Mouse (Mus musculus) left cerebral cortex, postnatal 10 days (tissue): Measurements from ENCODE around the gene Fcamr. TPM values are rescaled to one million over a fixed set of nuclear protein-coding genes. Genes with fewer than 3 reads are reported as not detected.
A peak's percentile ranks its signal among the peaks of the same experiment; 100 is the strongest.

Source experiments
- DNase-seq, 2 experiments: peaks; one replicate each; pipeline ENCODE4 v3.0.0; 2021 to 2022; ENCODE audit warnings: low spot score in 2 of 2, mixed read lengths in 1 of 2; ENCODE audit errors: extremely low spot score in 1 of 2
- intact Hi-C: fragments of 180-260 bp; cut with DNase I; formaldehyde crosslinking; loops from one replicate; pipeline ENCODE4 v1.15.1; 2025
- total RNA-seq, 2 experiments: library from RNA; stranded (reverse); gene quantifications; 2 replicates each; pipeline ENCODE4 v1.2.3; 2021

Fcamr gene
- not detected for total RNA-seq

GRCm38 (mm10) chr1:130800602-130801001 is at the start of gene Fcamr:
Gene Fcamr, plus strand, starts transcription at chr1:130800902.
- intact Hi-C loops, result no loop called here
- DNase-seq, result no peak

- intact Hi-C loops, result no loop called here
Measured at GRCm38 (mm10) chr1:130759689-130760088, 41.0 kb upstream of the Fcamr start.

GRCm38 (mm10) chr1:130761597-130761996 is 39.1 kb upstream of the Fcamr start:
- DNase-seq, result no peak
- intact Hi-C loops, result no loop called here

More at GRCm38 (mm10) chr1:130759689-130760088, 41.0 kb upstream of the Fcamr start:
- no peak for DNase-seq

GRCm38 (mm10) chr1:130762045-130762760 is 38.5 kb upstream of the Fcamr start:
- intact Hi-C loops, result no loop called here
- DNase-seq, result no peak

GRCm38 (mm10) chr1:130764027-130764461 is 36.7 kb upstream of the Fcamr start:
- no peak for DNase-seq
- intact Hi-C loops, result no loop called here

- intact Hi-C loops, result no loop called here
- DNase-seq, result no peak
Measured at GRCm38 (mm10) chr1:130767066-130767465, 33.6 kb upstream of the Fcamr start.

- intact Hi-C loops, result no loop called here
- DNase-seq, result no peak
Measured at GRCm38 (mm10) chr1:130769925-130770324, 30.8 kb upstream of the Fcamr start.

GRCm38 (mm10) chr1:130770487-130770886 is 30.2 kb upstream of the Fcamr start:
- intact Hi-C loops, result no loop called here
- no peak for DNase-seq

- DNase-seq, result no peak
- intact Hi-C loops, result no loop called here
Measured at GRCm38 (mm10) chr1:130770981-130771494, 29.7 kb upstream of the Fcamr start.

GRCm38 (mm10) chr1:130775234-130775633 is 25.5 kb upstream of the Fcamr start:
- intact Hi-C loops, result no loop called here
- no peak for DNase-seq

GRCm38 (mm10) chr1:130775691-130776331 is 24.9 kb upstream of the Fcamr start:
- DNase-seq, result no peak
- intact Hi-C loops, result no loop called here

GRCm38 (mm10) chr1:130776645-130777044 is 24.1 kb upstream of the Fcamr start:
- DNase-seq, result no peak
- intact Hi-C loops, result no loop called here

- no peak for DNase-seq
- intact Hi-C loops, result no loop called here
Measured at GRCm38 (mm10) chr1:130779867-130780266, 20.8 kb upstream of the Fcamr start.

- DNase-seq, result peak; percentile 29 to 35
- intact Hi-C loops, result no loop called here
Measured at GRCm38 (mm10) chr1:130784054-130784453, 16.6 kb upstream of the Fcamr start.

- DNase-seq, result no peak
- intact Hi-C loops, result loop anchor here (5.0 kb wide), 1 partner anchor 100 kb away; no protein-coding TSS in a partner anchor
Measured at GRCm38 (mm10) chr1:130787001-130787400, 13.7 kb upstream of the Fcamr start.

- intact Hi-C loops, result loop anchor here (5.0 kb wide), 1 partner anchor 102 kb away; no protein-coding TSS in a partner anchor
- DNase-seq, result no peak
Measured at GRCm38 (mm10) chr1:130789512-130790451, 10.9 kb upstream of the Fcamr start.

- intact Hi-C loops, result loop anchor here (5.0 kb wide), 1 partner anchor 257 kb away; no protein-coding TSS in a partner anchor
- DNase-seq, result no peak
Measured at GRCm38 (mm10) chr1:130795331-130795730, 5.4 kb upstream of the Fcamr start.

GRCm38 (mm10) chr1:130796967-130797684 is 3.6 kb upstream of the Fcamr start:
- intact Hi-C loops, result loop anchor here (5.0 kb wide), 1 partner anchor 255 kb away; no protein-coding TSS in a partner anchor
- peak; percentile 29 to 47 for DNase-seq
